In the genomic region with DNA sequence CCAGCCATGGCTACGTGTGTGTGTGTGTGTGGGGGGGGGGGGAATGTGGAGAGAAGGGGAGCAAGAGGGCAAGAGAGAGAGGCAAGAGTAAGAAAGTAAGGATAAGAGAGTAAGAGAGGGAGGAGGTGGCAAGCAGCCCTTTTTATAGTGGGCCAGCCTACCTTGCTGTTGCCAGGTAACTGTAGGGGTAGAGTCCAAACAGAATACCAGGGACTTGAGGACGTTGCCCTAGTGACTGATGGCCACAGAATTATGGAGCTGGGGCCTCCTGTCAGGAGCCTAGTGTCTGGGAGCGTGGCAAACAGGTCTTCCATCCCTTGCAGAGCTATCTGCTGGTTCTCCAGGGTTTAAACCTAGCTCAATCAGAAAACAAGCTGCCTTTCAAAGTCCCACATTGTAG, we compare ENCODE assay signal across 1 mouse cellular context.
TF ChIP-seq lines count a peak whose summit lies in the region.

No protein-coding gene starts in this region.

TF ChIP-seq in MEL, 35 proteins besides CTCF, POLR2A, EP300 and RAD21:
- TF ChIP-seq RCOR1 (IDR thresholded peaks at IDR 0.05; ENCODE audit: low read depth, low read length) (no peak), MAFK (IDR thresholded peaks at IDR 0.05; ENCODE audit: borderline replicate concordance, low read depth, low read length) (no peak), KAT2A (conservative IDR thresholded peaks at IDR 0.05; ENCODE audit: low read depth, low read length) (no peak), MEF2A (IDR thresholded peaks at IDR 0.05; ENCODE audit: extremely low read depth, insufficient replicate concordance, low read depth, low read length, poor library complexity, severe bottlenecking) (no peak), TAL1 (IDR thresholded peaks at IDR 0.05; ENCODE audit: low read length) (no peak), SMC3 (IDR thresholded peaks at IDR 0.05; ENCODE audit: low read depth, low read length) (no peak)
